Mouse (Mus musculus) midbrain, postnatal 0 days (tissue): ENCODE results near the gene Ispd. TPM values are rescaled to one million over a fixed set of nuclear protein-coding genes. Genes with fewer than 3 reads are reported as not detected.

ENCODE experiments used
- ATAC-seq: fragments of 200-750 bp; cut with Nextera tagmentation; 2 replicates; pipeline ENCODE4 v1.8.0; 2017; ENCODE audit warnings: moderate number of reproducible peaks, mild to moderate bottlenecking, moderate TSS enrichment, moderate library complexity; ENCODE audit not compliant: low FRiP score
- DNase-seq: peaks from one replicate; pipeline ENCODE4 v3.0.0-alpha.2; 2015; ENCODE audit warnings: low spot score
- H3K27ac ChIP-seq: fragments of 300-500 bp; sonication (generic); 2 replicates; pipeline ENCODE4 v1.5.1; 2014; ENCODE audit warnings: low read depth, mild to moderate bottlenecking, low read length, mixed read lengths
- H3K27me3 ChIP-seq: fragments of 300-500 bp; sonication (generic); 2 replicates; pipeline ENCODE4 v1.6.1; 2014; ENCODE audit warnings: low read length, control low read depth, mixed read lengths; ENCODE audit not compliant: insufficient read depth
- H3K36me3 ChIP-seq: fragments of 300-500 bp; sonication (generic); 2 replicates; pipeline ENCODE4 v1.6.1; 2014; ENCODE audit warnings: low read length, control low read depth, mixed read lengths; ENCODE audit not compliant: insufficient read depth
- H3K4me1 ChIP-seq: fragments of 300-500 bp; sonication (generic); 2 replicates; pipeline ENCODE4 v1.6.1; 2014; ENCODE audit warnings: mild to moderate bottlenecking, control low read depth, antibody characterized with exemption, low read length, mixed read lengths; ENCODE audit not compliant: insufficient read depth
- H3K4me2 ChIP-seq: fragments of 300-500 bp; sonication (generic); 2 replicates; pipeline ENCODE4 v1.6.1; 2014; ENCODE audit warnings: low read depth, mild to moderate bottlenecking, low read length, mixed read lengths; ENCODE audit not compliant: poor library complexity, severe bottlenecking
- H3K4me3 ChIP-seq: fragments of 300-500 bp; sonication (generic); 2 replicates; pipeline ENCODE4 v1.5.1; 2014; ENCODE audit warnings: low read depth, mild to moderate bottlenecking, low read length, moderate library complexity
- H3K9ac ChIP-seq: fragments of 300-500 bp; sonication (generic); replicated peaks from 2 replicates; pipeline ENCODE4 v1.6.1; 2014; ENCODE audit warnings: mild to moderate bottlenecking, low read length, moderate library complexity, mixed read lengths; ENCODE audit not compliant: poor library complexity, severe bottlenecking
- H3K9me3 ChIP-seq: fragments of 300-500 bp; sonication (generic); 2 replicates; pipeline ENCODE4 v1.6.1; 2016; ENCODE audit warnings: low read length, control low read depth
- CTCF ChIP-seq: IDR thresholded peaks from 2 replicates; pipeline ENCODE4 v1.5.1; 2016; ENCODE audit warnings: antibody characterized with exemption, mild to moderate bottlenecking
- WGBS: fragments of 180-500 bp; shearing (Covaris S2); extraction: QIAGEN DNeasy Blood & Tissue Kit; methylation state at CpG from one replicate; pipeline ENCODE4 v1.1.7; 2014; 5-methylcytosine and 5-hydroxymethylcytosine counted together
- polyA plus RNA-seq: library from polyadenylated mRNA; unstranded; fragments of >200 nt; fragmentation: Nextera tagmentation; extraction: Ambion mirVana; gene quantifications from 2 replicates; pipeline ENCODE4 v1.2.1, GENCODE M21; 2015
- total RNA-seq: library from RNA; depleted of rRNA; stranded (reverse); fragments of >200 nt; gene quantifications from 2 replicates; pipeline ENCODE4 v1.2.3, GENCODE M21; 2014

Ispd gene
- total and polyA plus RNA-seq, 2 experiments from 2014 or later, result 9.3 to 11.9 TPM

GRCm38 (mm10) chr12:36475269-36475668, 94.0 kb downstream of the Ispd start:
- Histone ChIP-seq H3K9me3 (no peaks in the 10 kb centered on the region), H3K9ac (no peak overlapping the region), H3K27ac (no peak overlapping the region), H3K36me3 (no peaks in the 10 kb centered on the region), H3K4me3 (no peak overlapping the region), H3K27me3 (no peaks in the 10 kb centered on the region), H3K4me2 (no peak overlapping the region), H3K4me1 (no peaks in the 10 kb centered on the region)
- 84% methylated on average over 4 of the region's 4 CpGs for WGBS
- DNase-seq, result no peak
- TF ChIP-seq CTCF, result no peak
- ATAC-seq, result no peak

DNA sequence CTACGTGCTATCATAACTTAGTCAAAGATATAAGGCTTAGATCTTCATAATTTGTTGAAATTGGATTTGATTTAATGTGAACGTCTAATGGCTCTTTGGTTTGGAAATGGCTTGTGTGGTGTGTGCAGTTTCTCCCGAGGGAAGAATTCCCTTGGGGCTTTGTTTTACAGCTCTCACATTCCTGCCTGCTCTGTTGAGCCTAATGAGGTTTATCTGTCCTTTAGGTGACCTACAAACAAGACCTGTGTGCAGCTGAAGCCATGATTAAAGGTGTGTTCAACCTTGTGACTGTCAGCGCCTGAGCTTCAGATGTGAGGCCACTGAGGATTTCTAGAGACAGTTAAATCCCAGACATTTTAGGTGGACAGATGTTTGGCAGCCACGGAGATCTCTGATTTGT, 95.2 kb downstream of the Ispd start:
- no peak overlapping the region for H3K9ac ChIP-seq
- H3K27ac ChIP-seq, result no peak overlapping the region
- H3K4me1 ChIP-seq, result no peaks in the 10 kb centered on the region
- H3K4me3 ChIP-seq, result no peak overlapping the region
- H3K36me3 ChIP-seq, result no peaks in the 10 kb centered on the region
- WGBS, result 70% methylated on average over 5 of the region's 5 CpGs
- H3K4me2 ChIP-seq, result no peak overlapping the region
- TF ChIP-seq CTCF, result no peak
- H3K27me3 ChIP-seq, result no peaks in the 10 kb centered on the region
- no peak for ATAC-seq
- no peak for DNase-seq
- no peaks in the 10 kb centered on the region for H3K9me3 ChIP-seq

DNA sequence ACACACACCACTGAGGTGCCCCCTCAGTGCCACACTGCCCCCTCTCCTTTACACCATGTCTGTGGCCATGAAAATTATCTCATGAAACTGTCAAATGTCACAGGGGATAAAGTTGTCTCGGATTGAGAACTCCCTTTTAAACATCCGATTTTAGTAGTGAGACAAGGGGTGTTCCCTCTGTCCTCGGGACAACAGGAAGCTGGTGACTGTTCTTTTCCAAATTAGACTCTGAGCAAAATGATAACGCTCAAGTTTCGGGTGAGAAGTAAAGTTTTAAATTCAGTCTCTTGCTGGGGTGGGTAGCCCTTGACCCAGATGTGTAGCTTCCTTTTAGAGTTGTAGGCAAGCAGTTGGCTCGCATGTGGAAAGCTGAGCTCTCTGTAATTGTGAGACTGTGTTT, 96.3 kb downstream of the Ispd start:
- H3K27me3 ChIP-seq, result no peaks in the 10 kb centered on the region
- H3K4me2 ChIP-seq, result no peak overlapping the region
- H3K4me3 ChIP-seq, result no peak overlapping the region
- ATAC-seq, result no peak
- no peak overlapping the region for H3K27ac ChIP-seq
- H3K36me3 ChIP-seq, result no peaks in the 10 kb centered on the region
- TF ChIP-seq CTCF, result no peak
- 77% methylated on average over 6 of the region's 6 CpGs for WGBS
- H3K9ac ChIP-seq, result no peak overlapping the region
- H3K4me1 ChIP-seq, result no peaks in the 10 kb centered on the region
- H3K9me3 ChIP-seq, result no peaks in the 10 kb centered on the region
- DNase-seq, result no peak

- WGBS, result 83% methylated on average over 3 of the region's 3 CpGs
- Histone ChIP-seq H3K27ac (no peak overlapping the region), H3K4me2 (no peak overlapping the region), H3K9me3 (no peaks in the 10 kb centered on the region), H3K9ac (no peak overlapping the region), H3K27me3 (no peaks in the 10 kb centered on the region), H3K4me3 (no peak overlapping the region), H3K4me1 (no peaks in the 10 kb centered on the region), H3K36me3 (no peaks in the 10 kb centered on the region)
- ATAC-seq, result no peak
- DNase-seq, result no peak
- TF ChIP-seq CTCF, result no peak
Observed at GRCm38 (mm10) chr12:36477926-36478325, 96.7 kb downstream of the Ispd start.

DNA sequence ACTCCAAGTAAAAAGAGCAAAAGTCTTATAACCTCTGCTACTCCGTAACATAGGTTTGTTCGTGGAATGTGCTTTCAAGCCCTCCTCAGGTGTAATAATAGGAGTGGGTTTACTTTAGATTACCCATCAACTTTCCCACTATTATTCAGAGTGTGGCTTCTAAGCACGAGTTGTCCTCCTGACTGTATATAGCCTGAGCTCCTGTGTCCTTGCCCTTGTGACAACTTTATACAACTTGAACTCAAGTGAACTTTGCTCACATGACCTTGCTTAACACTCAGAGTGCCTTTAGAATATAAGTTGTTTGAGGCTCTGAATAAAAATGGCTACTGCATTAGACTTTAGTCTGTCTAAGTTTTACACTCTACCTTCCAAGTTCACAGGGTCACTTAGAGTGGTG, 100.5 kb downstream of the Ispd start:
- TF ChIP-seq CTCF, result no peak
- H3K4me3 ChIP-seq, result no peak overlapping the region
- H3K4me1 ChIP-seq, result no peaks in the 10 kb centered on the region
- no peaks in the 10 kb centered on the region for H3K27me3 ChIP-seq
- no peaks in the 10 kb centered on the region for H3K36me3 ChIP-seq
- H3K9me3 ChIP-seq, result no peaks in the 10 kb centered on the region
- H3K27ac ChIP-seq, result no peak overlapping the region
- H3K9ac ChIP-seq, result no peak overlapping the region
- DNase-seq (no peak), ATAC-seq (no peak)
- 95% methylated on average over 3 of the region's 3 CpGs for WGBS
- no peak overlapping the region for H3K4me2 ChIP-seq

DNA sequence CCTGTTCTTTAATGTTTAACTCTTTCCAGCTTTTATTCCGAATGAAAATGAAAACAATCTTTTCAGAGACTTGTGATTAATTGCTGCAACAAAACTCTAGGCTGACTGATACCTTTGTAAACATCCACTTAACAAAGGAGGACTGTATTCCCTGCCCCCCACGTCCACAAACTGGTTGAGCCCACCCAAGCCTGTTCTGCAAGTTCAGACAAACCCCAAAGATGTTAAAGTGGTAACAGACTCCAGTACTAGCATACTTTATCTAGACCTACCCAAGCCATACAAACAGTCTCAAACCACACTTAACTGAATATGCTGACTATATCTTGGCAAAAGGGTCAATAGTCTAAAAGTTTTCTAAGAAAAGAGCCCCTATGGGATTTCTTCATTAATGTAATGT, 102.1 kb downstream of the Ispd start:
- no peaks in the 10 kb centered on the region for H3K27me3 ChIP-seq
- no peak for TF ChIP-seq CTCF
- H3K27ac ChIP-seq, result no peak overlapping the region
- no peak overlapping the region for H3K4me2 ChIP-seq
- H3K9ac ChIP-seq, result no peak overlapping the region
- no peak overlapping the region for H3K4me3 ChIP-seq
- ATAC-seq (no peak), DNase-seq (no peak)
- H3K4me1 ChIP-seq, result no peaks in the 10 kb centered on the region
- no peaks in the 10 kb centered on the region for H3K9me3 ChIP-seq
- 71% methylated on average over 2 of the region's 2 CpGs for WGBS
- H3K36me3 ChIP-seq, result no peaks in the 10 kb centered on the region

GRCm38 (mm10) chr12:36497565-36497964, 116.3 kb downstream of the Ispd start:
- Histone ChIP-seq H3K27ac (no peak overlapping the region), H3K9me3 (no peaks in the 10 kb centered on the region), H3K4me3 (no peak overlapping the region), H3K4me1 (no peaks in the 10 kb centered on the region), H3K4me2 (no peak overlapping the region), H3K36me3 (no peaks in the 10 kb centered on the region), H3K9ac (no peak overlapping the region), H3K27me3 (no peaks in the 10 kb centered on the region)
- no peak for TF ChIP-seq CTCF
- no peak for DNase-seq
- ATAC-seq, result no peak
- WGBS, result 89% methylated on average over 3 of the region's 3 CpGs
